Mouse (Mus musculus): ENCODE measurements at regions not wholly inside any gene's neighbourhood (a gene's known extent, or its start where the extent isn't known, plus 50 kb on each side); places are given as distances from the start of the nearest gene placed in this dataset.

GRCm38 (mm10) chr14:68301710-68302109, 992.4 kb downstream of the Synb start:
- Histone ChIP-seq H3K9me3 (ENCODE audit: control insufficient read depth, low read length) (no peaks in the 10 kb centered on the region), H3K27me3 (replicated peaks; ENCODE audit: control insufficient read depth, insufficient read depth, low read length) (no peaks in the 10 kb centered on the region), H3K27ac (ENCODE audit: low read length) (no peak overlapping the region), H3K4me1 (ENCODE audit: control insufficient read depth, insufficient read depth, low read length) (no peaks in the 10 kb centered on the region), H3K9ac (ENCODE audit: low read depth, low read length) (no peak overlapping the region), H3K4me2 (ENCODE audit: low read depth, low read length) (no peak overlapping the region), H3K36me3 (ENCODE audit: control insufficient read depth, insufficient read depth, low read length) (no peaks in the 10 kb centered on the region), H3K4me3 (ENCODE audit: low read length) (no peak overlapping the region)
- ATAC-seq = no peak
- WGBS = 57% methylated on average over 4 of the region's 4 CpGs

GRCm38 (mm10) chr14:68285546-68285945, 1008.6 kb downstream of the Synb start:
- Histone ChIP-seq H3K9me3 (ENCODE audit: control insufficient read depth, low read length) (0 out of 2 replicates have a peak, but pooled peaks cover 4% of the 10 kb centered on the region), H3K4me3 (ENCODE audit: low read length) (no peak overlapping the region), H3K36me3 (ENCODE audit: control insufficient read depth, insufficient read depth, low read length) (no peaks in the 10 kb centered on the region), H3K27me3 (replicated peaks; ENCODE audit: control insufficient read depth, insufficient read depth, low read length) (no peaks in the 10 kb centered on the region), H3K4me2 (ENCODE audit: low read depth, low read length) (no peak overlapping the region), H3K27ac (ENCODE audit: low read length) (no peak overlapping the region), H3K9ac (ENCODE audit: low read depth, low read length) (no peak overlapping the region), H3K4me1 (ENCODE audit: control insufficient read depth, insufficient read depth, low read length) (no peaks in the 10 kb centered on the region)
- ATAC-seq = no peak
- 76% methylated on average over 3 of the region's 3 CpGs for WGBS

GRCm38 (mm10) chr14:68261436-68261835, 1032.7 kb downstream of the Synb start:
- ATAC-seq = no peak
- Histone ChIP-seq H3K27ac (ENCODE audit: low read length) (no peak overlapping the region), H3K36me3 (ENCODE audit: control insufficient read depth, insufficient read depth, low read length) (no peaks in the 10 kb centered on the region), H3K27me3 (replicated peaks; ENCODE audit: control insufficient read depth, insufficient read depth, low read length) (no peaks in the 10 kb centered on the region), H3K9me3 (ENCODE audit: control insufficient read depth, low read length) (no peaks in the 10 kb centered on the region), H3K4me2 (ENCODE audit: low read depth, low read length) (no peak overlapping the region), H3K9ac (ENCODE audit: low read depth, low read length) (no peak overlapping the region), H3K4me3 (ENCODE audit: low read length) (no peak overlapping the region), H3K4me1 (ENCODE audit: control insufficient read depth, insufficient read depth, low read length) (no peaks in the 10 kb centered on the region)
- WGBS = 65% methylated on average over 3 of the region's 3 CpGs

- no peak overlapping the region for H3K27ac ChIP-seq (ENCODE audit: low read length)
- H3K4me3 ChIP-seq (ENCODE audit: low read length) = no peak overlapping the region
- H3K4me1 ChIP-seq (ENCODE audit: control insufficient read depth, insufficient read depth, low read length) = no peaks in the 10 kb centered on the region
- no peaks in the 10 kb centered on the region for H3K36me3 ChIP-seq (ENCODE audit: control insufficient read depth, insufficient read depth, low read length)
- no peak overlapping the region for H3K4me2 ChIP-seq (ENCODE audit: low read depth, low read length)
- 88% methylated on average over 2 of the region's 2 CpGs for WGBS
- H3K9ac ChIP-seq (ENCODE audit: low read depth, low read length) = no peak overlapping the region
- H3K27me3 ChIP-seq (replicated peaks; ENCODE audit: control insufficient read depth, insufficient read depth, low read length) = no peaks in the 10 kb centered on the region
- no peaks in the 10 kb centered on the region for H3K9me3 ChIP-seq (ENCODE audit: control insufficient read depth, low read length)
- no peak for ATAC-seq
Observed at GRCm38 (mm10) chr14:68246966-68247365, 1047.1 kb downstream of the Synb start.

GRCm38 (mm10) chr14:68240146-68240545, 1054.0 kb downstream of the Synb start:
- Histone ChIP-seq H3K27ac (ENCODE audit: low read length) (no peak overlapping the region), H3K36me3 (ENCODE audit: control insufficient read depth, insufficient read depth, low read length) (no peaks in the 10 kb centered on the region), H3K4me2 (ENCODE audit: low read depth, low read length) (no peak overlapping the region), H3K9ac (ENCODE audit: low read depth, low read length) (no peak overlapping the region), H3K9me3 (ENCODE audit: control insufficient read depth, low read length) (no peaks in the 10 kb centered on the region), H3K4me1 (ENCODE audit: control insufficient read depth, insufficient read depth, low read length) (no peaks in the 10 kb centered on the region), H3K27me3 (replicated peaks; ENCODE audit: control insufficient read depth, insufficient read depth, low read length) (no peaks in the 10 kb centered on the region), H3K4me3 (ENCODE audit: low read length) (no peak overlapping the region)
- ATAC-seq = no peak
- WGBS = 81% methylated on average over 7 of the region's 7 CpGs

- no peaks in the 10 kb centered on the region for H3K9me3 ChIP-seq (ENCODE audit: control insufficient read depth, low read length)
- 81% methylated on average over 3 of the region's 3 CpGs for WGBS
- H3K9ac ChIP-seq (ENCODE audit: low read depth, low read length) = no peak overlapping the region
- no peak overlapping the region for H3K4me2 ChIP-seq (ENCODE audit: low read depth, low read length)
- no peak overlapping the region for H3K27ac ChIP-seq (ENCODE audit: low read length)
- ATAC-seq = no peak
- no peak overlapping the region for H3K4me3 ChIP-seq (ENCODE audit: low read length)
- H3K4me1 ChIP-seq (ENCODE audit: control insufficient read depth, insufficient read depth, low read length) = no peaks in the 10 kb centered on the region
- H3K36me3 ChIP-seq (ENCODE audit: control insufficient read depth, insufficient read depth, low read length) = no peaks in the 10 kb centered on the region
- H3K27me3 ChIP-seq (replicated peaks; ENCODE audit: control insufficient read depth, insufficient read depth, low read length) = no peaks in the 10 kb centered on the region
Observed at GRCm38 (mm10) chr14:68224152-68224551, 1069.9 kb downstream of the Synb start.

GRCm38 (mm10) chr14:68219025-68219595, 1075.0 kb downstream of the Synb start:
- H3K27me3 ChIP-seq (replicated peaks; ENCODE audit: control insufficient read depth, insufficient read depth, low read length) = no peaks in the 10 kb centered on the region
- no peaks in the 10 kb centered on the region for H3K36me3 ChIP-seq (ENCODE audit: control insufficient read depth, insufficient read depth, low read length)
- WGBS = 60% methylated on average over 9 of the region's 9 CpGs
- no peak for ATAC-seq
- no peaks in the 10 kb centered on the region for H3K4me1 ChIP-seq (ENCODE audit: control insufficient read depth, insufficient read depth, low read length)
- no peak overlapping the region for H3K4me3 ChIP-seq (ENCODE audit: low read length)
- H3K9ac ChIP-seq (ENCODE audit: low read depth, low read length) = no peak overlapping the region
- no peaks in the 10 kb centered on the region for H3K9me3 ChIP-seq (ENCODE audit: control insufficient read depth, low read length)
- no peak overlapping the region for H3K27ac ChIP-seq (ENCODE audit: low read length)
- H3K4me2 ChIP-seq (ENCODE audit: low read depth, low read length) = no peak overlapping the region

GRCm38 (mm10) chr14:68218471-68218870, 1075.6 kb downstream of the Synb start:
- no peak for ATAC-seq
- H3K36me3 ChIP-seq (ENCODE audit: control insufficient read depth, insufficient read depth, low read length) = no peaks in the 10 kb centered on the region
- no peaks in the 10 kb centered on the region for H3K4me1 ChIP-seq (ENCODE audit: control insufficient read depth, insufficient read depth, low read length)
- H3K4me2 ChIP-seq (ENCODE audit: low read depth, low read length) = no peak overlapping the region
- H3K9ac ChIP-seq (ENCODE audit: low read depth, low read length) = no peak overlapping the region
- H3K4me3 ChIP-seq (ENCODE audit: low read length) = no peak overlapping the region
- no peak overlapping the region for H3K27ac ChIP-seq (ENCODE audit: low read length)
- no peaks in the 10 kb centered on the region for H3K9me3 ChIP-seq (ENCODE audit: control insufficient read depth, low read length)
- WGBS = 63% methylated on average over 4 of the region's 4 CpGs
- no peaks in the 10 kb centered on the region for H3K27me3 ChIP-seq (replicated peaks; ENCODE audit: control insufficient read depth, insufficient read depth, low read length)

GRCm38 (mm10) chr14:68217986-68218385, 1076.1 kb downstream of the Synb start:
- no peak overlapping the region for H3K4me2 ChIP-seq (ENCODE audit: low read depth, low read length)
- H3K9me3 ChIP-seq (ENCODE audit: control insufficient read depth, low read length) = no peaks in the 10 kb centered on the region
- no peak overlapping the region for H3K27ac ChIP-seq (ENCODE audit: low read length)
- WGBS = 74% methylated on average over 6 of the region's 6 CpGs
- no peaks in the 10 kb centered on the region for H3K27me3 ChIP-seq (replicated peaks; ENCODE audit: control insufficient read depth, insufficient read depth, low read length)
- no peaks in the 10 kb centered on the region for H3K4me1 ChIP-seq (ENCODE audit: control insufficient read depth, insufficient read depth, low read length)
- no peak overlapping the region for H3K4me3 ChIP-seq (ENCODE audit: low read length)
- H3K9ac ChIP-seq (ENCODE audit: low read depth, low read length) = no peak overlapping the region
- no peaks in the 10 kb centered on the region for H3K36me3 ChIP-seq (ENCODE audit: control insufficient read depth, insufficient read depth, low read length)
- no peak for ATAC-seq

GRCm38 (mm10) chr14:68213879-68214278, 1080.2 kb downstream of the Synb start:
- no peak overlapping the region for H3K9ac ChIP-seq (ENCODE audit: low read depth, low read length)
- H3K9me3 ChIP-seq (ENCODE audit: control insufficient read depth, low read length) = no peaks in the 10 kb centered on the region
- no peak for ATAC-seq
- H3K27ac ChIP-seq (ENCODE audit: low read length) = no peak overlapping the region
- no peaks in the 10 kb centered on the region for H3K36me3 ChIP-seq (ENCODE audit: control insufficient read depth, insufficient read depth, low read length)
- H3K4me2 ChIP-seq (ENCODE audit: low read depth, low read length) = no peak overlapping the region
- no peaks in the 10 kb centered on the region for H3K27me3 ChIP-seq (replicated peaks; ENCODE audit: control insufficient read depth, insufficient read depth, low read length)
- no peak overlapping the region for H3K4me3 ChIP-seq (ENCODE audit: low read length)
- WGBS = 84% methylated on average over 5 of the region's 5 CpGs
- H3K4me1 ChIP-seq (ENCODE audit: control insufficient read depth, insufficient read depth, low read length) = no peaks in the 10 kb centered on the region

Data from intestine, embryonic 16.5 days (tissue).